Mouse (Mus musculus): ENCODE results near the gene Cyp4f17.

- TF ChIP-seq HCFC1 (IDR thresholded peaks at IDR 0.05; ENCODE audit: borderline replicate concordance, insufficient read depth, low read length) (no peak), ZNF384 (IDR thresholded peaks at IDR 0.05; ENCODE audit: low read depth, low read length) (no peak), ZC3H11A (IDR thresholded peaks at IDR 0.05; ENCODE audit: borderline replicate concordance, low read depth, low read length) (no peak), CHD2 (IDR thresholded peaks at IDR 0.05; ENCODE audit: low read depth, low read length) (no peak)
Observed at GRCm38 (mm10) chr17:32505851-32506728, at the start of gene Cyp4f17.

Data from ES-E14 (cell line).